Mouse (Mus musculus): ENCODE data around the gene Slc36a1. TPM values are rescaled to one million over a fixed set of nuclear protein-coding genes. Genes with fewer than 3 reads are reported as not detected.

Gene Slc36a1
- 12.1 to 18.7 TPM (median 14.5 TPM) in 4 replicates for total RNA-seq (2023; ENCODE audit: inconsistent age)

DNA sequence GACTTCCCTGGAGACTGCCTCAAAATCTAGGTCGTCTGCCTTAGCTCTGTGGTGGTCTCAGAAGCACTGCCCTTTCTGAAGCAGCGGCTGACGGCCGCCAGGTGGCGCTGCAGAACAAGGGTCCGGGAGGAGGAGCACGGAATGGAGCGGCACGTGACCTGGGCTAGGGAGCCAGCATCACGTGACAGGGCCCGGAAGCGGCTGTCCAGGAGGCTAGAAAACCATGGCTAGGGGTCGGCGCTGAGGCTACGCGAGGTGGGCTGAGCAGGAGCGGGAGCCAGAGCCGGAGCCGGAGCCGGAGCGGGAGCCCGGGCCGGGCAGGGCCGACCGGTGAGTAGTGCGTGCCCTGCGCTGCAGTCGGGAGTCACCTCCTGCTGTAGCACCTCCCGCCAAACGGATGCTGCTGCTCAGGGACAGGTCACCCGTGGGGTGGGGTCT, at the start of gene Slc36a1:
Gene Slc36a1 (plus strand): TSS at position 192 of the 438 bp plus-strand sequence.

DNA sequence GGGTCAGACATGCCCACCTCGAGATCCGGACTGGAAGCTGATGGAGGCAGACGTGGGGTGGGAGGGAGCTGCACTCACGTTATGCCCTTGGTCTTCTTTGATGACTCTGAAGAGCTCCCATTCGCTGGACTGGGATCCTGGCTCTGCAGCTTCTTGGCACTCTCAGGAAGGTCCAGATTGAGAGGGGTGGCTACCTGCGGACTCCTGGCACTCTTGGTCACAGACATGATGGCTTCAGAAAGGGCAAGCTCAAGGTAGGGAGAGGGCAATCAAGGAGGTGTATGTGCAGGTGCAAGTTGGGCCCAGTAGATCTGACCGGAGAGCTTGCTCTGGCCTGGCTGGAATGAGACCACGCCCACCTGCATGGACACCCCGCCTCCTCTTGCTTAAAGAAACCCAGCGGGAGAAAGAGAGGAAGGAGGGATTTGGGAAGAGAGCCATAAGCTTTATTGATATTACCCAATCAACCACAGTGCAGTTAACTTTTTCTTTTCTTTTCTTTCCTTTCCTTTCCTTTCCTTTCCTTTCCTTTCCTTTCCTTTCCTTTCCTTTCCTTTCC, 19.3 kb upstream of the Slc36a1 start, which contains the start of gene Slc36a2:
Gene Slc36a2 (minus strand): TSS at position 345 of the 559 bp plus-strand sequence.

Other genes with a start within 250 kb of the Slc36a1 start
- gene Tnip1, start 241.4 kb upstream of the Slc36a1 start, total RNA-seq (2023; ENCODE audit: inconsistent age) = 95.9 to 111 TPM (median 103 TPM) in 4 replicates
- 239 to 261 TPM (median 254 TPM) in 4 replicates for gene Anxa6, start 170.9 kb upstream of the Slc36a1 start, total RNA-seq (2023; ENCODE audit: inconsistent age)
- 38.7 to 43.6 TPM (median 41.7 TPM) in 4 replicates for gene Ccdc69, start 126.2 kb upstream of the Slc36a1 start, total RNA-seq (2023; ENCODE audit: inconsistent age)
- 119 to 129 TPM (median 126 TPM) in 4 replicates for gene Gm2a, start 106.2 kb upstream of the Slc36a1 start, total RNA-seq (2023; ENCODE audit: inconsistent age)
- gene Slc36a3, start 52.6 kb upstream of the Slc36a1 start, total RNA-seq (2023; ENCODE audit: inconsistent age) = not detected in 4 replicates
- gene Slc36a2, start 19.3 kb upstream of the Slc36a1 start, total RNA-seq (2023; ENCODE audit: inconsistent age) = not detected in 4 replicates
- gene Fat2, start 132.2 kb downstream of the Slc36a1 start, total RNA-seq (2023; ENCODE audit: inconsistent age) = 0.10 TPM in 1 of 4 replicates, not detected in the others
- gene Sparc, start 218.8 kb downstream of the Slc36a1 start, total RNA-seq (2023; ENCODE audit: inconsistent age) = 0.61 to 1.3 TPM (median 1.0 TPM) in 4 replicates